ENCODE assay signal across 8 mouse cellular contexts in genomic region chr3:129204441-129205313, GRCm38 (mm10). TPM values are rescaled to one million over a fixed set of nuclear protein-coding genes. Genes with fewer than 3 reads are reported as not detected.
DNase-seq lines count a peak whose midpoint lies in the region; ATAC-seq and TF ChIP-seq lines count a peak whose summit lies in the region.

No protein-coding gene starts in this region.

- DNase-seq in adrenal gland, adult 2 months, result peak; percentile 70
- peak; percentile 82 to 86 for DNase-seq in heart, postnatal 10 days
- DNase-seq in layer of hippocampus, adult 8-10 months (ENCODE audit: low spot score in 2 of 2), result peak; percentile 47 to 65
- DNase-seq in lung, postnatal 25 days (ENCODE audit: low spot score), result peak; percentile 31
- peak; percentile 72 to 83 for DNase-seq in right cerebral cortex, postnatal 10 days (ENCODE audit: low spot score in 2 of 2)

- intact Hi-C loops in heart, postnatal 10 days (cut with DNase I), result loop anchor here (1.0 to 10.0 kb wide), 5 partner anchors 680 to 1200 kb away; no protein-coding TSS in a partner anchor

- H3ac ChIP-seq in C2C12 (ENCODE audit: control insufficient read depth, insufficient read length, low read depth), result peak overlapping the region; percentile 31

- peak; percentile 99 for TF ChIP-seq CTCF in C2C12 (IDR thresholded peaks at IDR 0.05; ENCODE audit: control insufficient read depth, insufficient read depth, insufficient read length)

- H3K9ac ChIP-seq in forebrain, embryonic 12.5 days, result peak overlapping the region; percentile 49

- no peak overlapping the region for H3K4me3 ChIP-seq in C2C12 (ENCODE audit: insufficient read depth, poor library complexity, severe bottlenecking)
- H3K4me3 ChIP-seq in forebrain, embryonic 12.5 days (replicated peaks), result peak overlapping the region; percentile 43

- peak; percentile 92 for ATAC-seq in forebrain, embryonic 12.5 days (ENCODE audit: low FRiP score)
- ATAC-seq in erythroblast, adult 5-6 weeks (replicated peaks; ENCODE audit: low FRiP score, poor library complexity, severe bottlenecking), result no peak

- peaks cover 5% of the 10 kb centered on the region for H3K36me3 ChIP-seq in C2C12 (ENCODE audit: control insufficient read depth, insufficient read depth)
- H3K36me3 ChIP-seq in forebrain, embryonic 12.5 days (replicated peaks), result no peaks in the 10 kb centered on the region

- H3K27me3 ChIP-seq in C2C12 (ENCODE audit: control insufficient read depth, insufficient read depth, insufficient read length), result no peaks in the 10 kb centered on the region
- peaks cover 89% of the 10 kb centered on the region for H3K27me3 ChIP-seq in forebrain, embryonic 12.5 days

- no peak overlapping the region for H3K27ac ChIP-seq in forebrain, embryonic 12.5 days

- peaks cover 58% of the 10 kb centered on the region for H3K79me2 ChIP-seq in C2C12 (ENCODE audit: control insufficient read depth, insufficient read depth)

- H3K9me3 ChIP-seq in forebrain, embryonic 12.5 days, result no peaks in the 10 kb centered on the region

- H3K4me1 ChIP-seq in forebrain, embryonic 12.5 days, result peaks cover 25% of the 10 kb centered on the region

- peaks cover 11% of the 10 kb centered on the region for H3K79me3 ChIP-seq in C2C12 (ENCODE audit: low read depth)

- H3K4me2 ChIP-seq in forebrain, embryonic 12.5 days, result peak overlapping the region; percentile 70

- WGBS in forebrain, embryonic 12.5 days, result under 1% methylated on average over 39 of the region's 48 CpGs

TF ChIP-seq in C2C12, 6 proteins besides CTCF, POLR2A, EP300 and RAD21:
- TF ChIP-seq CEBPB (IDR thresholded peaks at IDR 0.05; ENCODE audit: low read depth), result peak; percentile 45
- TF ChIP-seq MAX (IDR thresholded peaks at IDR 0.05), result peak; percentile 75
- TF ChIP-seq MYOD1 (IDR thresholded peaks at IDR 0.05; ENCODE audit: control insufficient read depth, insufficient read length, low read depth), result no peak
- TF ChIP-seq FOSL1 (IDR thresholded peaks at IDR 0.05; ENCODE audit: insufficient read depth, low read length, poor library complexity, severe bottlenecking), result no peak
TF ChIP-seq in C2C12: peak in this region for 2.

RNA-seq across cellular contexts. Expression of gene Pitx2, which starts 5.0 kb away (rescaled TPM):
- polyA plus RNA-seq in C2C12 (2012; fragmentation: generic; extraction: Trizol), result 31.8 TPM
- total RNA-seq in adrenal gland, adult 2 months (2021), result under 1 TPM in 1 of 2 experiments, not detected in 1; 0.32 TPM
- 0.22 and 0.27 TPM in 2 replicates for polyA plus RNA-seq in adrenal gland, adult 2 months (2012; rRNA removed)
- polyA plus RNA-seq in forebrain, embryonic 12.5 days (2016; fragmentation: Nextera tagmentation; extraction: Ambion mirVana), result 15.9 and 28.3 TPM in 2 replicates
- 1 to 10 TPM; 1.4 to 1.6 TPM for total RNA-seq in heart, postnatal 10 days (2021)
- total RNA-seq in layer of hippocampus, adult 8-10 months (2022), result not detected
- not detected in 2 replicates for total RNA-seq in erythroblast, adult 5-6 weeks (2015; ENCODE audit: low replicate concordance)
- not detected in 2 replicates for total RNA-seq in erythroblast, adult 5-6 weeks (2017; ENCODE audit: low replicate concordance)

Comparison
In these comparisons a context has a peak if more than half of its experiments do, and no peak if none do; other contexts are left out.
1. DNase-seq: peak in every context shown above with its lines; median percentile 84 in heart, postnatal 10 days; 78 in right cerebral cortex, postnatal 10 days; 70 in adrenal gland, adult 2 months; 56 in layer of hippocampus, adult 8-10 months; 31 in lung, postnatal 25 days.